Mouse (Mus musculus) hindlimb bud, embryonic 11.5 days (tissue): Measurements from ENCODE around the gene Gcnt1.

Experiments used
- DNase-seq: peaks from one replicate; pipeline ENCODE4 v3.0.0-alpha.2; 2012; ENCODE audit warnings: low read depth, low spot score; ENCODE audit errors: extremely low spot score

Gene Gcnt1

DNA sequence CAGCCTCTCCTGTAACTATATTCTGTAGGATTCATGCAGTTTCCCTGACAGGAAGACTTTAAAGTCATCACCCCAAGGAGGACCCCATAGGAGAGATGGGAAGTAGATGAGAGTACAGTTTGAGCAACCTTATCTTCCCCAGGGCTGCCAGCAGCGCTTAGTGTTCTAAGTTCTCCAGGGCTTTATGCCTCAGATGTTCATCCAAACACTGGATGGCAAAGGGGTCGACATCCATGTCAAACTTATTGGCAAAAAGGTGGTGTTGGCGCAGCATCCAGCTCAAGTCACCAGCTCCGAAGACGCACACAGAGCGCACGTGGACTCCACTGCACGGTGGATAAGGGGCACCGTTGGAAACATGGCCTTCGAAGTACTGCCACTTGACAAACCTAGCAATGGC is 43.7 kb downstream of the Gcnt1 start:
- DNase-seq: no peak

DNA sequence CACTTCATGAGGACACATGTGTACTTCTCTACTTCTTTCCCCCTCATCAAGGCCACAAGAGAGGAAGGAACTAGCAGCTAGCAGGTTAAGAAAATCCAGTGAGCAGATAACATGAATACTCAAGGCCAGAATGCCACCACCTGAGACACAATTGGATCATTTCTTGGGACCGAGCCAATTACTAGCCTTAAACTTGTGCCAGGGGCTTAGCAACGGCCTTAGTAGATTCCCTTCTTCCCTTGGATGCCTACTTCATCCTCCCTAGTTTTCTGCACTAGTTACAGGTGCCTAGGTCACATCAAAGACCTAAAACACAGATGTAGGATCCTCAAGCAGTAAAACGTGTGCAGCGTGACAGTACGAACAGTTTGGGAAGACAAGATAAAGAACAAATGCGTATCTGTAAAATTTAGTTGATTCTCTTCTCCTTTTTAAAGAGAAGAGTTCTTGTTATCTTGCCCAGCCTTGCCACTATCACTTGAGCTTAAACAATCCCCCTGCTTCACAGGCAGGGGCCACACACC is 44.7 kb downstream of the Gcnt1 start:
- DNase-seq: no peak

- DNase-seq: no peak
These were observed 48.9 kb downstream of the Gcnt1 start for GRCm38 (mm10) chr19:17323689-17324241.

DNA sequence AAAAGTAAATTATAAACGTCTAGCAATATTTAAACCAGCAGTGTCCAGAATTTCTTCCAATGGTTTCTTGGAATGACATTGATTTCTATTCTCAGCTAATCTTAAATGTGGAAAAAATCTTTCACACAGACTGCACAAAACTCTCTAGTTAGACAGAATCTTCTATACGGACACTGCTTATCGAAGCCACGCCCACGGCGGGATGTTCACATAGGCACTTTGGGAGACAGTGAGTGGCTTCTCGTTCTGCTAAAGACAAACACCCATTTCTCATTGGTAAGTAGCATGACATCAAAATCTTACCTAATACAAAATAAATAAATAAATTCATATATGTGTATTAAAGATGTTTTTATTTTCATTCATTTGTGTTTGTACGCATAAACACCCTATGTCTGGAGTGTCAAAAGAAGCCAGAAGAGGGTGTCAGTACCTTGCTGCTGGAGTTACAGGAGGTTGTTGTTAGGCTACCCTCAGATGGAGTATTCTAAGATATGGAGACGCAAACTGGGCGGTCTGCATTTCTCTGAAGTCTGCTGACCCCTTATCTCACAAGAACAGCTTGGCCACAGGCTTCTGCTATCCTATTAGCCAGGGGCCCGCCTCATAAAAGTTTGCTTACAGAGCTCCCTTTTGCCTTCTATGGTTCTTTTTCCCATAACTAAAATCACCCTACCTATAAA is 49.5 kb downstream of the Gcnt1 start:
- no peak for DNase-seq

- no peak for DNase-seq
These were observed 52.9 kb downstream of the Gcnt1 start for GRCm38 (mm10) chr19:17319770-17320169.

GRCm38 (mm10) chr19:17318733-17319132 is 53.9 kb downstream of the Gcnt1 start:
- DNase-seq: no peak

- no peak for DNase-seq
These were observed 56.2 kb downstream of the Gcnt1 start for GRCm38 (mm10) chr19:17316311-17317003.

GRCm38 (mm10) chr19:17314451-17314850 is 58.2 kb downstream of the Gcnt1 start:
- DNase-seq: no peak

GRCm38 (mm10) chr19:17313766-17314165 is 58.9 kb downstream of the Gcnt1 start:
- DNase-seq: no peak

DNA sequence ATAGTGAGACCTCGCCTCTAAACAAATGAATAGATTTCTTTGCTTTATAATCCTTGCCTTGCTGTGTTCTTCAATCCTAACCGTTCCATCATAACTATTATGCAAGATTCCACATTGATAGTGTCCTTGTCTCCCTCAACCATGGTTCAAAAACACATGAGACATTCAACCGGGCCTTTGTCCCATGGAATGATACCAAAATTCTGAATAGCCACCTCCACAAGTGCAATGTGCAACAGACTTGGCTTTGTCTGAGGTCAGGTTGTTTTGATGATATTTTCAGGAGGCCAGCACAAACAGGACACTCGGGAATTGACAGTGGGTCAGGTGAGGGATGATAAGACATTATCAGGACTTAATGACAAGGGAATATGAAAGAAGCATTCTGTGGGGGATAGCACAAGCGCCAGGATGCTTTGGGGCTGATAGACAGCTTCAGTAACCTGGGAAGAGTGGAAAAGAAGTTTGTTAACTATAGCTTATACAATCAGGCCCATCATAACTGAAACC is 59.9 kb downstream of the Gcnt1 start:
- DNase-seq: no peak

DNA sequence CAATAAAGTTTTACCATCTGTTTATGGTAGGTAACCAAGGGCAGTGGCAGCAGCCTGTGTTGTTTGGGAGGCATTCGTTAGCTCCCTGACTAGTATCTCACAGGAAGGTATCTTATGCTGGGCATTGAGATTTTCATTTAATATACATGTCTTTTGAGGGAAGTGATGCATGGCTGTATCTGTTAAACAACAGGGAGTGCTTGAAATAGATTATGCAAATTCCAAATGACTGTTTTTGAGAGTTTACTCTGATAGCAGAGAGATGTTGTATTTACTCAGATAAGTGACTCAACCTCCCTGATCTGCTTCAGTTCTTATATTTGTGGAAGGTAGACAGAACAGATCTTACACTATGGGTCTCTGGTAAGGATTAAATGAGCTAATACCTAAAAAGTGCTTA is 61.1 kb downstream of the Gcnt1 start:
- no peak for DNase-seq

- DNase-seq: no peak
These were observed 61.6 kb downstream of the Gcnt1 start for GRCm38 (mm10) chr19:17311031-17311430.

- DNase-seq: no peak
These were observed 76.6 kb downstream of the Gcnt1 start for GRCm38 (mm10) chr19:17296081-17296480.

GRCm38 (mm10) chr19:17295211-17295766 is 77.4 kb downstream of the Gcnt1 start:
- DNase-seq: no peak

DNA sequence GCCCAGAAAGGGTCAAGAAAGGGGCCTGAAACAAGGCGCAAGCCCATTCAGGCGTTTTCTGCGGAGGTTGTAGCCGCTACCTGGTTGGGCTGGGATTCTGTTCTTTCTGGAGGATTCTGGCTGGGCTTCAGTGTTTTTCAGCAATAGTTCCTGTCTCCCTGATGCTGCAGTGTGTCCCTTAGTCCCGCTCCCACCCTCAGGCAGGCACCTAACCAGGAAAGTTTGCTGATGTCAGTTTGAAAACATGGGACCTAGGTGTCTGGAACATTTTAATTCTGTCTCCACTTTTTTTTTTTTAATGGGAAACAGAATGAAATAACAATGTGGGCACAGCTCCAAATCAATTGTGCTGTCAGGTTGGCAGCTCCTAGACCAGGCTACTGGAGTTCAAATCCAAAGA is 78.5 kb downstream of the Gcnt1 start:
- no peak for DNase-seq

- no peak for DNase-seq
These were observed 83.1 kb downstream of the Gcnt1 start for GRCm38 (mm10) chr19:17289526-17289925.

GRCm38 (mm10) chr19:17286004-17286403 is 86.6 kb downstream of the Gcnt1 start:
- DNase-seq: no peak

DNA sequence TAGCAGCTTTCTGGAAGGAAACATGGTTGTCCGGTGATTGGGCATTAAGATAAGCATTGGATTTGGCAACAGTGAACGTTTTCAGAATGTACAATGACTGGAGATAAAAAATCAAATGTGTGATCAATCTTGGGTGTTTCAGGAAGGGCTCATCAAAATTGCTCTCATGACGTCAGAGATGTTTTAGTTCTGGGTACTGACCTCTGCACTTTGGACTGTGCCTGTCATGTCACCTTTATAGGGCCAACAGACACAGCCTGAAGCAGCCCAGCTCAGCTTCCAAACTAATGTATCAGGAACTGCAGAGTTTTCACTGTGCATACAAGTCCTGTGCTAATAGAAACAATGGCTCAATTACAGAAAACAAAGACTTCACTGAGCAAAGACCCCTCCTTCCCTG is 89.3 kb downstream of the Gcnt1 start:
- no peak for DNase-seq

- no peak for DNase-seq
These were observed 94.1 kb downstream of the Gcnt1 start for GRCm38 (mm10) chr19:17278381-17279051.
